Mouse (Mus musculus) left cerebral cortex, postnatal 4 days (tissue): ENCODE results near the gene Sh3bp5. TPM values are rescaled to one million over a fixed set of nuclear protein-coding genes. Genes with fewer than 3 reads are reported as not detected.

ENCODE experiments used
- DNase-seq: peaks from one replicate; pipeline ENCODE4 v3.0.0-alpha.2; 2022
- intact Hi-C: fragments of 180-260 bp; cut with DNase I; formaldehyde crosslinking; loops from one replicate; pipeline ENCODE4 v1.15.1; 2025
- total RNA-seq, 2 experiments: library from RNA; stranded (reverse); gene quantifications; 2 replicates each; pipeline ENCODE4 v1.2.3; 2021

Gene Sh3bp5
- total RNA-seq, 2 experiments from 2014 or later: 140 to 147 TPM

GRCm38 (mm10) chr14:31367951-31368350, 67.9 kb downstream of the Sh3bp5 start:
- no peak for DNase-seq
- intact Hi-C loops: loop anchor here (10.0 kb wide), 1 partner anchor 333 kb away; no protein-coding TSS in a partner anchor

- intact Hi-C loops: loop anchor here (10.0 kb wide), 1 partner anchor 331 kb away; no protein-coding TSS in a partner anchor
- peak; percentile 85 for DNase-seq
These were observed 70.5 kb downstream of the Sh3bp5 start for GRCm38 (mm10) chr14:31365350-31365749.

GRCm38 (mm10) chr14:31364589-31364988, 71.3 kb downstream of the Sh3bp5 start:
- intact Hi-C loops: loop anchor here (10.0 kb wide), 1 partner anchor 330 kb away; no protein-coding TSS in a partner anchor
- DNase-seq: no peak

GRCm38 (mm10) chr14:31362236-31362635, 73.6 kb downstream of the Sh3bp5 start:
- no peak for DNase-seq
- intact Hi-C loops: loop anchor here (10.0 kb wide), 1 partner anchor 327 kb away; no protein-coding TSS in a partner anchor

GRCm38 (mm10) chr14:31345367-31345766, 90.5 kb downstream of the Sh3bp5 start:
- intact Hi-C loops: no loop called here
- DNase-seq: no peak

- DNase-seq: no peak
- intact Hi-C loops: no loop called here
These were observed 92.6 kb downstream of the Sh3bp5 start for GRCm38 (mm10) chr14:31343241-31343640.

GRCm38 (mm10) chr14:31337947-31338346, 97.9 kb downstream of the Sh3bp5 start:
- intact Hi-C loops: no loop called here
- no peak for DNase-seq

- intact Hi-C loops: no loop called here
- DNase-seq: no peak
These were observed 98.5 kb downstream of the Sh3bp5 start for GRCm38 (mm10) chr14:31337406-31337805.

- intact Hi-C loops: no loop called here
- DNase-seq: peak; percentile 100
These were observed 99.3 kb downstream of the Sh3bp5 start, which contains the start of gene Capn7 for GRCm38 (mm10) chr14:31336369-31337155. Gene Capn7 (plus strand): TSS chr14:31336638.

- intact Hi-C loops: no loop called here
- DNase-seq: no peak
These were observed 100.1 kb downstream of the Sh3bp5 start for GRCm38 (mm10) chr14:31335765-31336164.

- no peak for DNase-seq
- intact Hi-C loops: no loop called here
These were observed 104.9 kb downstream of the Sh3bp5 start for GRCm38 (mm10) chr14:31330957-31331356.

GRCm38 (mm10) chr14:31329741-31330140, 106.1 kb downstream of the Sh3bp5 start:
- intact Hi-C loops: no loop called here
- no peak for DNase-seq

- no peak for DNase-seq
- intact Hi-C loops: no loop called here
These were observed 108.2 kb downstream of the Sh3bp5 start for GRCm38 (mm10) chr14:31327681-31328080.

GRCm38 (mm10) chr14:31327196-31327595, 108.7 kb downstream of the Sh3bp5 start:
- intact Hi-C loops: no loop called here

GRCm38 (mm10) chr14:31326770-31327169, 109.1 kb downstream of the Sh3bp5 start:
- intact Hi-C loops: no loop called here

More at GRCm38 (mm10) chr14:31327196-31327595, 108.7 kb downstream of the Sh3bp5 start:
- no peak for DNase-seq

GRCm38 (mm10) chr14:31325551-31325950, 110.3 kb downstream of the Sh3bp5 start:
- DNase-seq: no peak

More at GRCm38 (mm10) chr14:31326770-31327169, 109.1 kb downstream of the Sh3bp5 start:
- no peak for DNase-seq

GRCm38 (mm10) chr14:31324851-31325250, 111.0 kb downstream of the Sh3bp5 start:
- no peak for DNase-seq
- intact Hi-C loops: loop anchor here (5.0 kb wide), 1 partner anchor 53 kb away; no protein-coding TSS in a partner anchor

More at GRCm38 (mm10) chr14:31325551-31325950, 110.3 kb downstream of the Sh3bp5 start:
- intact Hi-C loops: no loop called here

GRCm38 (mm10) chr14:31323849-31324792, 111.8 kb downstream of the Sh3bp5 start, which contains the start of gene Dnah1:
Gene Dnah1 (minus strand): TSS chr14:31323896.
- DNase-seq: peak; percentile 20
- intact Hi-C loops: loop anchor here (5.0 kb wide), 1 partner anchor 52 kb away; no protein-coding TSS in a partner anchor

- DNase-seq: no peak
- intact Hi-C loops: loop anchor here (5.0 kb wide), 1 partner anchor 51 kb away; no protein-coding TSS in a partner anchor
These were observed 112.7 kb downstream of the Sh3bp5 start for GRCm38 (mm10) chr14:31323189-31323588.

- intact Hi-C loops: loop anchor here (5.0 kb wide), 1 partner anchor 50 kb away; no protein-coding TSS in a partner anchor
- no peak for DNase-seq
These were observed 113.7 kb downstream of the Sh3bp5 start for GRCm38 (mm10) chr14:31322191-31322590.
